Mouse (Mus musculus) lung, adult 2 months (tissue): ENCODE data around the gene Ankrd37.
A peak's percentile ranks its signal among the peaks of the same experiment; 100 is the strongest.

ENCODE experiments used
- CTCF ChIP-seq: fragments of 200-500 bp; IDR thresholded peaks from 2 replicates; pipeline ENCODE4 v1.5.1; 2011; ENCODE audit warnings: mild to moderate bottlenecking, low read length, control low read depth; ENCODE audit not compliant: insufficient read depth
- POLR2A ChIP-seq: fragments of 200-500 bp; IDR thresholded peaks from 2 replicates; pipeline ENCODE4 v1.6.1; 2011; ENCODE audit warnings: low read depth, mild to moderate bottlenecking, control low read depth, low read length, borderline replicate concordance; ENCODE audit errors: extremely low read depth

GRCm38 (mm10) chr8:46010746-46011680, 5.5 kb upstream of the Ankrd37 start:
- peak; percentile 62 for TF ChIP-seq CTCF
- TF ChIP-seq POLR2A = no peak
